Mouse (Mus musculus) heart, embryonic 14.5 days (tissue): ENCODE measurements at regions not wholly inside any gene's neighbourhood (a gene's known extent, or its start where the extent isn't known, plus 50 kb on each side); places are given as distances from the start of the nearest gene placed in this dataset.
"Not testable (repeated sequence)": the region's sequence is repeated elsewhere in the genome, so short reads cannot be mapped to it uniquely, and the experiment has no call there.

Source experiments
- ATAC-seq: fragments of 200-750 bp; cut with Nextera tagmentation; 2 replicates; pipeline ENCODE4 v1.8.0; 2017; ENCODE audit warnings: low read depth, moderate TSS enrichment; ENCODE audit not compliant: insufficient number of reproducible peaks, insufficient read depth, low FRiP score
- H3K27ac ChIP-seq, 2 experiments: fragments of 200-500 bp in 1 of 2; fragments of 300-500 bp in 1 of 2; sonication (generic) in 1 of 2; replicated peaks in 1 of 2; 2 replicates each; pipeline ENCODE4 v1.5.1; 2012 to 2014; ENCODE audit warnings: low read depth in 2 of 2, low read length in 2 of 2, control low read depth in 1 of 2, mild to moderate bottlenecking in 1 of 2, mixed read lengths in 1 of 2; ENCODE audit not compliant: control insufficient read depth in 1 of 2, insufficient read depth in 1 of 2
- H3K27me3 ChIP-seq: fragments of 300-500 bp; sonication (generic); 2 replicates; pipeline ENCODE4 v1.6.1; 2014; ENCODE audit warnings: mild to moderate bottlenecking, low read length, control low read depth; ENCODE audit not compliant: control insufficient read depth, insufficient read depth
- H3K36me3 ChIP-seq: fragments of 300-500 bp; sonication (generic); 2 replicates; pipeline ENCODE4 v1.6.1; 2014; ENCODE audit warnings: mild to moderate bottlenecking, control low read depth, low read length, mixed read lengths; ENCODE audit not compliant: control insufficient read depth, insufficient read depth
- H3K4me1 ChIP-seq, 2 experiments: fragments of 200-500 bp in 1 of 2; fragments of 300-500 bp in 1 of 2; sonication (generic) in 1 of 2; 2 replicates each; pipeline ENCODE4 v1.6.1; 2012 to 2014; ENCODE audit warnings: low read length in 2 of 2, control low read depth in 1 of 2, mixed read lengths in 1 of 2; ENCODE audit not compliant: control insufficient read depth in 2 of 2, insufficient read depth in 2 of 2
- H3K4me2 ChIP-seq: fragments of 300-500 bp; sonication (generic); 2 replicates; pipeline ENCODE4 v1.6.1; 2014; ENCODE audit warnings: mild to moderate bottlenecking, low read length
- H3K4me3 ChIP-seq, 2 experiments: fragments of 200-500 bp in 1 of 2; fragments of 300-500 bp in 1 of 2; sonication (generic) in 1 of 2; 2 replicates each; pipeline ENCODE4 v1.5.1; 2012 to 2014; ENCODE audit warnings: low read length in 2 of 2, mild to moderate bottlenecking in 2 of 2, control low read depth in 1 of 2, low read depth in 1 of 2, moderate library complexity in 1 of 2; ENCODE audit not compliant: control insufficient read depth in 1 of 2, insufficient read depth in 1 of 2
- H3K9ac ChIP-seq: fragments of 300-500 bp; sonication (generic); 2 replicates; pipeline ENCODE4 v1.6.1; 2014; ENCODE audit warnings: mild to moderate bottlenecking, low read length
- H3K9me3 ChIP-seq: fragments of 300-500 bp; sonication (generic); 2 replicates; pipeline ENCODE4 v1.6.1; 2016; ENCODE audit warnings: low read length, control low read depth; ENCODE audit not compliant: control insufficient read depth
- WGBS: fragments of 180-500 bp; shearing (Covaris S2); extraction: QIAGEN DNeasy Blood & Tissue Kit; methylation state at CpG from one replicate; pipeline ENCODE4 v1.1.7; 2014; 5-methylcytosine and 5-hydroxymethylcytosine counted together

- Histone ChIP-seq H3K36me3 (no peaks in the 10 kb centered on the region), H3K4me3 (no peak overlapping the region), H3K27me3 (no peaks in the 10 kb centered on the region), H3K9me3 (peaks cover 3% of the 10 kb centered on the region), H3K27ac (no peak overlapping the region), H3K9ac (no peak overlapping the region), H3K4me2 (no peak overlapping the region), H3K4me1 (peaks cover 0 to 5% of the 10 kb centered on the region in 2 experiments; a peak in 1 of 4 replicates)
- no peak for ATAC-seq
- WGBS = 78% methylated on average over 3 of the region's 3 CpGs
Measured at GRCm38 (mm10) chr2:128294610-128295009, 168.8 kb downstream of the Bcl2l11 start.

DNA sequence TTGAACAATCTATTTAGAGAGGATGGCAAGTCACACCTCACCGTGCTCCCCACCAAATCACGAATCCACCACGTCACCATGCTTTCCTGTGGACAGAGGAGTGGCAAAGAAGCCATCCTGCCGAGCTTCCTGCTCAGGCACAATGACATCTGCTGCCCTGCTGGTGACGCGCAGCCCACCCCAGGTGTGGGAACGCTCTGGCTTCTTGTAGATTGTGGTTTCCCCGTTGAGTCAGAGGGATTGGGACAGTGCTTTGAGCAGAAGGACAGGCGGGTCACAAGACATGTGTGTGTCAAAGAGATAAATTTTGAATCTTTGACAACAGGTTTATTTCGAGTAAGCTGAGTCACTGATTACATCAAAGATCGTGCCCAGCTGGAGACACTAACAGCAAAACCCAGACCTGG is 169.2 kb downstream of the Bcl2l11 start:
- H3K9ac ChIP-seq = no peak overlapping the region
- ATAC-seq = no peak
- H3K36me3 ChIP-seq = no peaks in the 10 kb centered on the region
- H3K4me3 ChIP-seq = no peak overlapping the region
- H3K4me1 ChIP-seq = peaks cover 0 to 5% of the 10 kb centered on the region in 2 experiments; a peak in 1 of 4 replicates
- H3K4me2 ChIP-seq = no peak overlapping the region
- peaks cover 3% of the 10 kb centered on the region for H3K9me3 ChIP-seq
- H3K27me3 ChIP-seq = no peaks in the 10 kb centered on the region
- H3K27ac ChIP-seq = no peak overlapping the region
- WGBS = 63% methylated on average over 11 of the region's 11 CpGs

DNA sequence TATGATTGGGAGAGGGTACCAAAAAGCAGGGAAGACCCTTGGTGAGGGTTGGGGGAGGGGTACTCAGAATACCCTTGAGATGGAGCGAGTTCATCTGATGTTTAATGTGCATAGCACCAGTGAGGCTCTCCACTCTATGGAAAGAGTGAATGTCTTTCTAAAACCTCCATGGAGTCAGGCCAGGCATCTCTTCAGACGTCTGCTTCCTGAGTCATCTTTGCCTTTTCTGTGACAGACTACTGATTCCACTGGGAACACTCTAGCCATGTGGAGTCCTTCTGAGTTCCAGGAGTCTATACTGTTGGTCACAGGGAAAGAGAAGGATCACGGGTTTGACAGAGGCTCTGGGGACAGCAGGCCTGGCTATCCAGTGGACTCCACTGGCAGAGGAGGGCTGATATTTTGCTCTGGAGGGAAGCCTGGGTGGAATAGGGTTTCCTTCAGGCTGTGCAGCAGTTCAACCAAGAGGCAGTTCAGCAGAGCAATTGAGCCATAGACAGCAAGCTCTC is 169.9 kb downstream of the Bcl2l11 start:
- ATAC-seq = no peak
- no peak overlapping the region for H3K4me2 ChIP-seq
- 44% methylated on average over 3 of the region's 3 CpGs for WGBS
- peaks cover 3% of the 10 kb centered on the region for H3K9me3 ChIP-seq
- no peaks in the 10 kb centered on the region for H3K27me3 ChIP-seq
- no peak overlapping the region for H3K9ac ChIP-seq
- peaks cover 0 to 5% of the 10 kb centered on the region in 2 experiments; a peak in 1 of 4 replicates for H3K4me1 ChIP-seq
- no peak overlapping the region for H3K27ac ChIP-seq
- H3K4me3 ChIP-seq = no peak overlapping the region
- no peaks in the 10 kb centered on the region for H3K36me3 ChIP-seq

DNA sequence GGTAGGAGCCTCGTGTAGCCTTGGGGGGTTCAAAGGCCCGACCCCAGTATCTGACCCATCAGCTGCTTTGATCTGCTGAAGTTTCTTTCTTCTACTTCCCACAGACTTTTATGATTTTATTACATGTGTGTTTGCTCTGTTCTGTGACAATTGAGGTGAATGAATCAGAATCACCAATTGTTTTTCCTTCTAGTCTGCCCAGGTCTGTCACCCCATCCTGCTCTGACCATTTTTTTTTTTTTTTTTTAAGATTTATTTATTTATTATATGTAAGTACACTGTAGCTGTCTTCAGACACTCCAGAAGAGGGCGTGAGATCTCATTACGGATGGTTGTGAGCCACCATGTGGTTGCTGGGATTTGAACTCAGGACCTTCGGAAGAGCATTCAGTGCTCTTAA is 170.6 kb downstream of the Bcl2l11 start:
- not testable (repeated sequence) for H3K4me3 ChIP-seq, H3K27ac ChIP-seq, H3K9ac ChIP-seq, H3K4me2 ChIP-seq, H3K4me1 ChIP-seq, H3K9me3 ChIP-seq, ATAC-seq, H3K36me3 ChIP-seq, H3K27me3 ChIP-seq
- 79% methylated on average over 5 of the region's 5 CpGs for WGBS

DNA sequence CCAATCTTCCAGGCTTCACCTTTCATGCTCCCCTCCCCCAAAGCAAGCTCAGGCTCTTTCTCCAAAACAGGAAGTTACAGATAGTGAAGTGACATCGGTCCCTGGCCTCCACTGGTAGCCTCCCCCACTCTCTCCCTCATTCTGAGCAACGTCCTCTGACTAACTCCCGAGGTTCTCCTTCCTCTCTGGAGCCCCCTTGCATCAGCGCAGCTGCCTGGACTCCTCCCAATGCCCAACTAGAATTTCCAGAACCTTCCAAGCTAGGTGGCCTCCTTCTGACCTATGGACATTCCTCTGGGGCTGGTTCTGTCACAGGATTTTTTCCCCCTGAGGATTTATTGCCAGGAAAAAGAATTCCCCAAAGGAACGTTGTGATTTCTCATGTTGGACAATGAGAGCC is 171.1 kb downstream of the Bcl2l11 start:
- ATAC-seq = no peak
- Histone ChIP-seq H3K36me3 (no peaks in the 10 kb centered on the region), H3K4me3 (no peak overlapping the region), H3K27ac (no peak overlapping the region), H3K27me3 (no peaks in the 10 kb centered on the region), H3K4me2 (no peak overlapping the region), H3K9me3 (no peaks in the 10 kb centered on the region; the same call in 1 of the 2 replicates), H3K9ac (no peak overlapping the region), H3K4me1 (peaks cover 0 to 5% of the 10 kb centered on the region in 2 experiments; a peak in 1 of 4 replicates)
- 36% methylated on average over 5 of the region's 5 CpGs for WGBS

- Histone ChIP-seq H3K36me3 (no peaks in the 10 kb centered on the region), H3K27me3 (no peaks in the 10 kb centered on the region), H3K9me3 (no peaks in the 10 kb centered on the region), H3K4me3 (no peak overlapping the region), H3K9ac (no peak overlapping the region), H3K4me1 (peaks cover 0 to 5% of the 10 kb centered on the region in 2 experiments; a peak in 1 of 4 replicates), H3K27ac (no peak overlapping the region), H3K4me2 (no peak overlapping the region)
- 62% methylated on average over 5 of the region's 5 CpGs for WGBS
- ATAC-seq = no peak
Measured at GRCm38 (mm10) chr2:128297821-128298220, 172.0 kb downstream of the Bcl2l11 start.

DNA sequence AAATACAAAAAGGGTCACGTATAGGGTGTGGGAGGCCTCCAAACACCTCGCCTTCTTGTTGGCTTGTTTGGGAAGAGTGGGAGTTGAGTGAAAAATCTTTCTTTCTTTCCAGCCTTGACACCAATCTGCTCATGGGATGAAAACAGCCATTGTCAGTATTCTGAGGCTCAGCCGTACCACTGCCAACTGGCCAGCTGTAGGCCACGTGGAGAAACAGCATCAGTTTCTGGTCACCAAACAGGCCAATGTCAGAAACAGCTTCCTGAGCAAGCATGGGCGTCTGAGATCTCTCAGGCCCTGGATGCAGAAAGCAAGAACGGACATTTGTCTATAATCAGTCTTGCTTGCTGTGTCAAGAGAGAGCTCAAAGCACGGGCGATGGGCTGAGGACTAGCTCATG is 173.2 kb downstream of the Bcl2l11 start:
- peaks cover 0 to 5% of the 10 kb centered on the region in 2 experiments; a peak in 1 of 4 replicates for H3K4me1 ChIP-seq
- no peak overlapping the region for H3K9ac ChIP-seq
- ATAC-seq = no peak
- 87% methylated on average over 8 of the region's 8 CpGs for WGBS
- no peaks in the 10 kb centered on the region for H3K27me3 ChIP-seq
- no peaks in the 10 kb centered on the region for H3K9me3 ChIP-seq
- H3K4me3 ChIP-seq = no peak overlapping the region
- no peak overlapping the region for H3K4me2 ChIP-seq
- no peak overlapping the region for H3K27ac ChIP-seq
- H3K36me3 ChIP-seq = no peaks in the 10 kb centered on the region

GRCm38 (mm10) chr2:128301709-128302108 is 175.9 kb downstream of the Bcl2l11 start:
- no peak for ATAC-seq
- WGBS = 30% methylated on average over 8 of the region's 8 CpGs
- H3K36me3 ChIP-seq = no peaks in the 10 kb centered on the region

More at GRCm38 (mm10) chr2:128301709-128302108, 175.9 kb downstream of the Bcl2l11 start:
- Histone ChIP-seq H3K9me3 (no peaks in the 10 kb centered on the region), H3K27me3 (no peaks in the 10 kb centered on the region), H3K4me1 (peaks cover 3 to 10% of the 10 kb centered on the region in 2 experiments; a peak in 3 of 4 replicates), H3K4me2 (no peak overlapping the region), H3K9ac (no peak overlapping the region), H3K27ac (no peak overlapping the region), H3K4me3 (no peak overlapping the region)
